Mouse (Mus musculus) gastrocnemius, adult 18-20 months (tissue): ENCODE measurements at regions not wholly inside any gene's neighbourhood (a gene's known extent, or its start where the extent isn't known, plus 50 kb on each side); places are given as distances from the start of the nearest gene placed in this dataset.
"Not testable (repeated sequence)": the region's sequence is repeated elsewhere in the genome, so short reads cannot be mapped to it uniquely, and the experiment has no call there.

Experiments used
- DNase-seq: peaks from one replicate; pipeline ENCODE4 v3.0.0; 2021; ENCODE audit warnings: low spot score

DNA sequence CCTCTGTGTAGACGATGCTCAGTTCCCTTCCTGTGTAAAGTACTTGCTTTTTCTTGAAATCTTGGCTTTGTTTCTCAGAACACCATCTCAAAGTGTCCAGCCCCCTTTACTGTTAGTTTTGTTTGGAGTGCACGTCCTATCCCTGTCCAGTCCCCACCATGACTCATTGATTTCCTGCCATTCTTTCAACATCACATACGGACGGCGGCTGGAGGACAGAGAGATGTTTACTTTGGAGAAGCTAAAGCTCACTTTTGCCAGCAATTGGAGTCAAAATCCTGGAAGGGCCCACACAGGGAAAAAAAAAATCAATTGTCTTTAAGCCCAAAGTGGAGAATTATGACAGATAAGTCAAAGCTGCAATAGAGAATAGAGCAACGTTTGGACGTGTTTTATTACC lies 51.8 kb downstream of the Gm5426 start:
- DNase-seq = peak; percentile 37

DNA sequence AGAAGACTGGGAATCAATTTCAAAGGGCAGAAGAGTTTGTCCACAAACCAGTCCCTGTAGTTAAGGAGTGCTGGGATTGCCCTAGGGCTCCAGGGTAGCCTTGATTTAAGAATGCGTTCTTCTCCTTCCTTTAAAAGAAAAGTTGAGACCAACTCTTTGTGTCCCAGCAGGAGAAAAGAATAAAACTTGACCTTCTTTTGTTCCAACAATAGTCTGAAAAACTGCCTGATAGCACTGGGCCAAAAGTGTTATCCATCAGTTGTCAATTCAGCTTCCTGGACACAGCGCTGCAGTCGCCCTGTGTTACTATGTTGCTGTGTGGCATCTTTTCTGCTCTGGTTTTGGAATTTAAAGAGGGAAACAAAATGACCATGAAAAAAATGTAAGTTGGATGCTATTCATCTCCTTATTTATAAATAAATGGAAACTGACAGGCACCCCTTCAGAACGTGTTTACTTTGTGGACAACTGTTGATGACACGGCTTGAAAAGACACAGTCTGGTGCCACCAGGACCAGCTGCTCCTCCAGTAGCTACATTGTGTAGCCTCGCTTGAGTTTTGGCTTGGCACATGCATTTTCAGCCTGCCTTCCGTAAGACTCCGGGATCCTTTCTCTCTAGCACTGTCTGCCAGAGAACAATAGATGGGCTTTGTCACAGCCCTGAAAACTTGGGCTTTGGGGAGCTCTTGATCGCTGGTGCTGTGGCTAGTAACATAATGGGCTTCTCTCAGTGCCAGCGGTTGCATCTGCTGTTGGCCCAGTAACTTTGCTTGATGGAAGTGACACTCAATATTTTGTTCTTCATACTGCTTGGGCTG lies 54.0 kb downstream of the Gm5426 start:
- DNase-seq = no peak

DNA sequence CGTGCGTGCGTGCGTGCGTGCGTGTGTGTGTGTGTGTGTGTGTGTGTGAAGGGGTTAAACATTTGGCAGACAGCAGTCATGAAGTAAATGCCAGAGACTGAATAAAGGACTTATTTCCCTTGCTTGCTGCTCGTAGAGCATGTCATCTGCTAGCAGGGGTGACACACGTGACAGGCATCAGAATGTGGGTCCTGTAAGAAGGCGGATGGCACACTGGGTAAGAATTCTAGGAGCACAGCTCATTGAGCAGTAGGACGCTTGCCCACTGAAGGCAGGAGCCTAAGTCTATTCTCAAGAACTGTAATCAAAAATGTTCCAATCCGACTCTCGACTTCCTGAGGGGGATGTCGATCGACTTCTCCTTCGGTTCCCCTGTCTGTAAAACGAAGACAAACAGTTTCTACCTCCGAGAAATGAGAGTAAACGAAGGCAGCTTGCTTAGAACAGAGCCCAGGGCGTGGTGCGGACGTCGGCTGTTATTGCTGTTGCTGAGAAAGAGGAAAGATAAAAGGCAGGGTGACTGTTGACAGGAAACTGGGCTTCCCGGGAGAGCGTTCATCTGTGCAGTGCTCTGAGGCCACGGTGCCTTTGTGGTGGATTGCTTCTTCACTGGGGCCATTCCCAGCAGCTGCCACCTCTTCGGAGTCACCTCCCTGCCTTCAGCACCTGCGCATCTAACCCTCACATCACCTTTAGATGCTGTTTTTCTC lies 64.7 kb downstream of the Gm5426 start:
- DNase-seq = no peak

DNA sequence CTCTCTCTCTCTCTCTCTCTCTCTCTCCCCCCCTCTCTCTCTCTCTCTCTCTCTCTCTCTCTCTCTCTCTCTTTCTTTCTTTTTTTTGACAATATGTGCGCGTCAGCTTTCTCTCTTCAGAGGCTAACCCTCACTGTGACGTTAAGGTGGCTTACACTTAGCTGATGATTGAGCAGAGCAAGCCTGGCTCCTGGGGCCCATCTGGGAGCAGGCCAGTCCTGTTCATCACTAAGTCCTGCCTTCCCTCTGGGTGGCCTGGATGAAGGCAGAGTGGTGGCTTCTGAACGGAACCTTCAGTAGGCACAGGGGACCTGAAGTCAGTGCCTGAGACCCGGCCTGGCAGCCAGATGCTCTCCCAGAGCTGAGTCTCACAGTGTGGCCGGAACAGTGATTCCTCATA lies 65.5 kb downstream of the Gm5426 start:
- DNase-seq = no peak

- no peak for DNase-seq
These were observed 66.5 kb downstream of the Gm5426 start for GRCm38 (mm10) chr10:96202871-96203270.

DNA sequence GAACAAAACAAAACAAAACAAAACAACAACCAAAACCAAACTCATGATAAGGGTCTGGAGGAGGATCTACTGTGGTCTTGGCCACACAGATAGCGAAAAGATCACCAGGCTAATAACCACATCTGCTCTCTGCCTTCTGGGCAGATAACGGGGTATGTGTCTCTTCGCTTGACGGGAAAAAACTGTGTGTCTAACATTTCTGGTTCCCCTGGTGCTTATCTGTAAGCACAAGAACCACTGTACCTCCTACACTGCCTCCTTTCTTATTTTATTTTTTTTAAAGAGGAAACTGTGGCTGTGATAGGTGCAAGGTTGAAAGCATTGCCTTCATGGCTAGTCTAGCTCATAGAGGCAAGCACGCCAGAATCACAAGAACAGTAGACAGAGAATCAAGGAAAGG lies 67.8 kb downstream of the Gm5426 start:
- DNase-seq = no peak

DNA sequence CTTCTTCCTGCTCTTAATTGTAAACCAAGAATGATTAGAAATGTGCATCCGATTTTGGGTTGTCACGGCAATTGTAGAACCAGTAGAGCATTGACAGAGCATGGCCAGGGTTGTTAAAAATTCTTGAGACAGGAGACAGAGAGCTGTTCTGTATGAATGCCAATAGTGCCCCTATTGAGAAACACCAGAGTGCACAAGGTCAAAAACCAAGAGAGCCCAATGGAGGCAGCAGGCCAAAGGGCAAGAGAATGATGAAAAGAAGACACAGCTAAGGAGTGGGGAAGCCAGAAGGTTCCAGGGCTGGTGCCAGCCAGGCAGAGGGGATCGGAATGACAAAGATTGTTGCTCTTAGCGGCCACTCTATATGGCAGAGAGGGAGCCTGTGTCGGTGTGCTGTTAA lies 72.8 kb downstream of the Gm5426 start:
- no peak for DNase-seq

- no peak for DNase-seq
These were observed 74.8 kb downstream of the Gm5426 start for GRCm38 (mm10) chr10:96211189-96211588.

DNA sequence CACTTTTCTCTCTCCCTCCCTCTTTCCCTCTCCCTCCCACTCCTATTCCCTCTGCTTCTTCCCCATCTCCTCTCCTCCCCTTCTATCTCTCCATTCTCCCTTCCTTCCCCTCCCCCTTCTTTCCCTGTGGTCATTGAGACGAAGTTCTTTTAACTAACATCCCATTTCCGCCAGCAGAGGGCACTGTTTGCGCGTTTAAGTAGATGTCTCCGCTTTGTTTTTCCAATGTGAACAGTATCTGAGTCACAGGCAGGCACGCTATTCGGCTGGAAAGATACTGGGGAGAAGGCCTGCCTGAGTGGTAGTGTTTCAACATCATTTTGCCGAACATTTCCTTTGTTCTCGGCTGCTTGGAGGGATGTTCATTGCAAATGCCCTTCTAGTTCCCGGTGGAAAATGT lies 77.5 kb downstream of the Gm5426 start:
- peak; percentile 92 for DNase-seq

- DNase-seq = no peak
These were observed 77.9 kb downstream of the Gm5426 start for GRCm38 (mm10) chr10:96214285-96214684.

DNA sequence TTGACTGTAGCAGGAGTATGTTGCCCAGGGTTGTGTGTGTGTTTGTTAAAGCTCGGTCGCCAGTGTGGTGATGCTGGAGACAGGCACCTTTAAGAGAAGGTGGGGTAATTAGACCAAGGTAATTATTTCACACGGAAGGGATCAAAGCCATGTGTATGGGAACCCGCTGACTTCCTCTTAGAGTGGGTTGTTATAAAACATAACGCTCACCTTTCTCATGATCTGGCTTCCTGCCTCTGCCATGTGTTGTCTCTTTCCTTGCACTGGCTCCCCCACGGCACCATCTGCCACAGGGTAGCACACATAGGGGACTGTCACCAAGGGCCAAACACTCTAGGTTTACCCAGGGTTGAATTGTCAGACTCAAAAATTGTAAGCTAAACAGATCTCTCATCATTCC lies 78.5 kb downstream of the Gm5426 start:
- DNase-seq = no peak

- no peak for DNase-seq
These were observed 84.3 kb downstream of the Gm5426 start for GRCm38 (mm10) chr10:96220731-96221130.

- no peak for DNase-seq
These were observed 94.0 kb downstream of the Gm5426 start for GRCm38 (mm10) chr10:96230391-96230790.

DNA sequence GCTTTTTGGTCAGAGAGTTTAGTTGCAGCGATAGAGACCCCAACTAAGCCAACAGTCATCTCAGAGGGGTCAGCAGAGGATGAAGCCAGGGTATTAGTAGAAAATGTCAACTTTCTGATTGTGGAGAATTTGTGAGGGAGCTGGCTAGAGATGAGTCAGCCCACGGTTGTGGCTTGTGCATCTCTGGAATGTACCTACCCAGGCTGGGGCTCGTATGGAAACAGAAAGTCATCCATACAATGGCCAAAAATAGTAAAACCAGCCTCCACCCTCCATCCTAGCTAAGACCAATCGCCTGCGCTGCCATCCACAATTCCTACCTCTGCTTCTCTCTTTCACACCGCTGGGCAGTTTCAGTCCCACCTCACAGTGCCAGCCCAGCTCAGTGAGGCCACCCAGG lies 94.9 kb downstream of the Gm5426 start:
- DNase-seq = no peak

DNA sequence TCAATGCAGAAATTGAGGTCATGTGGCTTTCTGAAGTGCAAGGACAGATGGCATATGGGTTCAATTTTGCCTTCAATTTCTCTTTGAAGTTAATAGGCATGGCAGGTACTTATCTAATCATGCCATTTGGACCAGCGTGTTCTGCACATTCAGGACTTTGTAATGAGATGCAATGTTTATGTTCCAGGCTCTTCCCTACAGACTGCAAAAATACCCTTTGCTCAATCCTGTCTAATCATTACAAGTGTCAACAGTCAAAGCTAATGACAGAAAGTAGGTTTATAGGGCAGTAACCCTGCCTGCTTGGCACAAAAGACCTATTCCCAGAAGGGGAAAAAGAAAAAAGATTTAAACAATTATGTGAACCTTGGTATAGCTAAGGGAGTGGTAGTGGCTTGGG lies 96.5 kb downstream of the Gm5426 start:
- DNase-seq = no peak

DNA sequence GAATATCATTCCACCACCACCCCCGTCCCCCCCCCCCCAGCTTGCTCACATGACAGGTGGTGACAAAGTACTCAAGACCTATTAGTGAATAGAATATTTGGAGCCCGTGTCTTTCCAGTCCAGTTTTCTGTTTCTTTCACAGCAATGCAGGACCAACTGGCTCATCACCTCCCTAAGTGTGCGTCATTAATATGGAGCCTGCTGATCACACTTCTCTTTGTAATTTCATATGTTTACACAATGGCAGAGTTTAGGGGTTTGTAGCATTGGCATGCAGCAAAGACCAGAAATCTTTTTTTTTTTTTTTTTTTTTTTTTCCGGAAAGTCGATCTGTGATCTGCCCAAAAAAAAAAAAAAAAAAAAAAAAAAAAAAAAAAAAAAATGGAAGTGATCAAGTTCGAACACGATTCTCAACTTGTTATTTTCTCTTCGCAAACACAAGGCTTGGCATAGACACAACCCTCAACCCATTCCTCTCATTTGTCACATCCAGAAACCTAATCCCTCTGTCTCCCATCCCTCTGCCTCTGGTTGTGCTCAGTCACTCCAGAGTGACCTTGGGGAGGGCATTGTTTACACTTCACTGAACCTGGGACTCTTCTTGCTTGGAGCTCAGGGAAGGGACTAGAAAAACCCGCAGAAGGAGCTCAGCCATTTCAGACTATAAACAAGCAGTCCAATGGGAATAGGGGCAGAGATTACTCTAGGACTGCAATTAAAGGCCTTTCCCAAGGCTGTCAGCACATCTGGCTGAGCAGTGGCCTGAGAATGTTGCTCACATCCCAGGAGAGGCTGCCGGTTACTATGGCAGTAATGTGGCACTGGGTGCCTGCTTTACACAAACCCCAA lies 98.4 kb downstream of the Gm5426 start:
- no peak for DNase-seq

GRCm38 (mm10) chr10:96236031-96236430 lies 99.6 kb downstream of the Gm5426 start:
- not testable (repeated sequence) for DNase-seq

GRCm38 (mm10) chr10:96236777-96237373 lies 100.5 kb downstream of the Gm5426 start:
- DNase-seq = no peak

DNA sequence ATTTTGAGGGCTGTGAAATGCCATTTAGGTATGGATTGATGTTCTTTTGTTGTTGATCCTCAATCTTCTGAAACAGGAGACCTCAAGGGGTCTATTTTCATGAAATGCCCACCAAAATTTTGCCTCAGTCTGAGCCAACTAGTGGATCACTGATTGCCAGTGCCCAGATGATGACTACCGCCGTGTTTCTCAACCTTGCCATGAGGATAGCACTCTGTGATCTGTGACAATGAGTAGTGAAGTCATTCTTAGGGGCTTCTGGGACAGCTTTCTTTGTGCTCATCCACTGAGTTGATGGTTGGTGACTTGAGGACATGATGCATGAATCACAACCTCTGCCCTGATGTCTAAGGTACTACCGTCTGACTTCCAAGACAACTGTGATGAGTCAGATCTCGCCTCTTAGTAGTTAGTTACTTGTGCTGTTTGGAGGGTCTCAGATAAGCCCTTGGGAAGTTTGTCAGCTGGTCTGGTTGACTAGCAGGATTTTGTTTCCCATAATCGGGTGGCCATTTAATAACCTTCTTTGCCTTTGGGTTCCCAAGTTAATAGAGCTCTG lies 101.2 kb downstream of the Gm5426 start:
- DNase-seq = no peak

DNA sequence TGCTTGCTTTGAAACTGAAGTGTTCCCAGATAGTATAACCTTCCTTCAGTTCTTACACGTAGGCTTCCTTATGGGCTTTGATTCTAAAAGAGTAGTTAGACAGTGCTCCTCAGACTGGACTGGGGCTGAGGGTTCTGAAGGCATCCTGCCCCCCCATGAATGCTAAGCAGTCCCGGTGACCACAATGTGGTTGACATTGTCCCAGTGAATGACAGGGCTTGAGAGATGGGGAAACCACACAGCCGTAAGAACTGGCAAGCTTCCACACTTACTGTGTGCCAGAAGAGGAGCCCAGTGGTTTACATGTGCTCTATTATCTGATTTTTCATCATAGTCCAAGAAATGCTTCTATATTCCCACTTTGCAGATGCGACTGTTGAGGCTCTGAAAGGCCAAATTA lies 101.8 kb downstream of the Gm5426 start:
- no peak for DNase-seq

- DNase-seq = no peak
These were observed 102.4 kb downstream of the Gm5426 start for GRCm38 (mm10) chr10:96238850-96239249.
